Mouse (Mus musculus) spleen, adult 2 months (tissue): Measurements from ENCODE around the gene Aqp6.

Experiments
- CTCF ChIP-seq: fragments of 200-500 bp; IDR thresholded peaks from 2 replicates; pipeline ENCODE4 v1.5.1; 2011; ENCODE audit warnings: mild to moderate bottlenecking, inconsistent platforms; ENCODE audit not compliant: insufficient read depth, insufficient read length, insufficient replicate concordance; ENCODE audit errors: extremely low read depth
- POLR2A ChIP-seq: fragments of 200-500 bp; IDR thresholded peaks from 2 replicates; pipeline ENCODE4 v1.6.1; 2011; ENCODE audit warnings: low read depth, low read length, inconsistent platforms

DNA sequence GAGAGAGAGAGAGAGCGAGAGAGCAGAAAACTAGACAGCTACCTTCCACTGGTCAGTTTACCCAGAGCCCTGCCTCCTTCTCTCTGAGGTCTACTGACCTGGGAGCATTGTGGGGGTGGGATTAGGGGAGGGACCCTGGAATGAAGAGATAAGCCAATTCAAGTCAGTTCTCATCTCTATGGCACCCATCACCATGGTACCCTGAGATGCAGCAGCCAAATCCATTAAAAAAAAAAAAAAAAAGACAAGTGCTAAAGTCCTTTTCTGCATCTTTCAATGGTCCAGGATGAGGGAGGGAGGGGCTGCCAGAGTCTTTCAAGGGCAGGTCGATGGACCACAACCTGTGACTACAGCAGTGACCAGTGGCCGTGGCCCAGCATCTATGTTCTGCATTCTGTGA is 4.4 kb downstream of the Aqp6 start:
- no peak for TF ChIP-seq CTCF
- no peak for TF ChIP-seq POLR2A
